In the genomic region with DNA sequence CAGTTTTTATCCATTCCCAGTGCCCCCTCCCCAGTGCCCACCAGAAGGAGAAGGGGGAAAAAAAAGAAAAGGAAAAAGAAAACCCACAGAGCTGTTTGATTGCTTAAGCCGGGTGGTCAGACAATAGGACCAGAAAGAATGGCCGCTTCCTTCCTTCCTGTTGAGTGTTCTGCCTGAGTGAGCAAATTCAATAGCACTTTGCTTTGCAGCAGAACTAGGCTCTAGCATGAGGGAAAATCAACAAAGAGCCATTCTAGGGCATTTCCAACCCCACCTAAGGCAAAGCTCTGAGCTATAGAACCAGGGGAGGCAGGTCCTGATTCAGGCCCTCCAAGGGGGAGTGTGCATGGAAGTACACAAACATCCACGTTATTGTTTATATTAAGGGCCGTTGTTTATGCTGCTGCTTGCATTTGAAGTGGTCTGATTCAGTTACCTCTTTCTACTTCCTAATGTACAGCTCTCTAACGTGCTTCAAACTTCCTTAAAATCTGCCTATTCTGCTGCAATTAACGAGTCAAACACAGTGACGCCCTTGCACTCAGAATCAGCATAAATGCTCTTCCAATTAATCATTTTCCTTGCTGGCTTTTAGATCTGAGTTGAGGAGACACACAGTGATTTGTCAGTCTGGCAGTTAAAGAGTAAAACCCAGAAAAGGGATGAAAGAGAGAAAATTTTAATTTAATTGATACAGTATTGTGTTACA, we compare ENCODE assay signal across 8 mouse cellular contexts. TPM values are rescaled to one million over a fixed set of nuclear protein-coding genes. Genes with fewer than 3 reads are reported as not detected.
DNase-seq lines count a peak whose midpoint lies in the region; ATAC-seq and TF ChIP-seq lines count a peak whose summit lies in the region.

No protein-coding gene starts in this region.

- no peaks in the 10 kb centered on the region for H3K9me3 ChIP-seq in stomach, embryonic 14.5 days (ENCODE audit: control insufficient read depth, low read depth, low read length)
- H3K9me3 ChIP-seq in stomach, postnatal 0 days (ENCODE audit: control insufficient read depth, low read length) = no peaks in the 10 kb centered on the region
- H3K9me3 ChIP-seq in forebrain, embryonic 11.5 days (ENCODE audit: control insufficient read depth, low read length) = no peaks in the 10 kb centered on the region
- no peaks in the 10 kb centered on the region for H3K9me3 ChIP-seq in heart, embryonic 12.5 days (replicated peaks)

- no peak overlapping the region for H3K4me2 ChIP-seq in stomach, embryonic 14.5 days (replicated peaks; ENCODE audit: low read depth, low read length)
- H3K4me2 ChIP-seq in stomach, postnatal 0 days (replicated peaks; ENCODE audit: low read depth) = no peak overlapping the region
- peak overlapping the region; percentile 31; the same call in 1 of the 2 replicates for H3K4me2 ChIP-seq in forebrain, embryonic 11.5 days (ENCODE audit: low read depth, low read length, severe bottlenecking)
- H3K4me2 ChIP-seq in heart, embryonic 12.5 days = no peak overlapping the region

- ATAC-seq in stomach, embryonic 14.5 days (ENCODE audit: insufficient number of reproducible peaks, insufficient read depth, low FRiP score, low read depth) = 0 out of 2 replicates have a peak, but pooled peaks have one; percentile 6
- ATAC-seq in stomach, postnatal 0 days (ENCODE audit: low FRiP score, low TSS enrichment) = no peak
- peak; percentile 95 for ATAC-seq in forebrain, embryonic 11.5 days (replicated peaks; ENCODE audit: low FRiP score)
- peak; percentile 78 for ATAC-seq in megakaryocyte, adult 5-6 weeks (ENCODE audit: poor library complexity, severe bottlenecking)
- ATAC-seq in heart, embryonic 12.5 days (ENCODE audit: insufficient number of reproducible peaks, low FRiP score) = no peak; the same call in 1 of the 2 replicates

- 28% methylated on average over 7 of the region's 7 CpGs for WGBS in stomach, embryonic 14.5 days
- 32% methylated on average over 7 of the region's 7 CpGs for WGBS in stomach, postnatal 0 days
- WGBS in forebrain, embryonic 11.5 days = 7% methylated on average over 7 of the region's 7 CpGs
- 46% methylated on average over 7 of the region's 7 CpGs for WGBS in heart, embryonic 12.5 days

- no peak overlapping the region for H3K4me3 ChIP-seq in stomach, embryonic 14.5 days (ENCODE audit: low read depth, low read length)
- H3K4me3 ChIP-seq in stomach, postnatal 0 days (ENCODE audit: low read depth, low read length) = no peak overlapping the region
- H3K4me3 ChIP-seq in forebrain, embryonic 11.5 days (ENCODE audit: low read depth, low read length) = no peak overlapping the region
- no peak overlapping the region for H3K4me3 ChIP-seq in heart, embryonic 12.5 days

- intact Hi-C loops in heart, postnatal 10 days (cut with DNase I) = no loop called here

- no peak for TF ChIP-seq CTCF in stomach, postnatal 0 days (IDR thresholded peaks at IDR 0.05; ENCODE audit: low read depth)

- no peak for DNase-seq in stomach, postnatal 0 days (ENCODE audit: low spot score)
- peak; percentile 70 for DNase-seq in forebrain, embryonic 11.5 days (ENCODE audit: low spot score)
- no peak for DNase-seq in thymus, postnatal 14 days
- DNase-seq in heart, postnatal 10 days = no peak
- DNase-seq in urinary bladder, postnatal 14 days (ENCODE audit: low spot score) = no peak

- no peak overlapping the region for H3K9ac ChIP-seq in stomach, embryonic 14.5 days (replicated peaks; ENCODE audit: low read depth, low read length)
- H3K9ac ChIP-seq in stomach, postnatal 0 days (ENCODE audit: low read length) = no peak overlapping the region
- H3K9ac ChIP-seq in forebrain, embryonic 11.5 days (ENCODE audit: low read length) = no peak overlapping the region
- no peak overlapping the region for H3K9ac ChIP-seq in heart, embryonic 12.5 days

- no peaks in the 10 kb centered on the region for H3K36me3 ChIP-seq in stomach, embryonic 14.5 days (ENCODE audit: control insufficient read depth, insufficient read depth, low read length)
- no peaks in the 10 kb centered on the region for H3K36me3 ChIP-seq in stomach, postnatal 0 days (ENCODE audit: control insufficient read depth, insufficient read depth, low read length)
- H3K36me3 ChIP-seq in forebrain, embryonic 11.5 days (ENCODE audit: control insufficient read depth, insufficient read depth, low read length) = no peaks in the 10 kb centered on the region
- H3K36me3 ChIP-seq in heart, embryonic 12.5 days = no peaks in the 10 kb centered on the region

- H3K27me3 ChIP-seq in stomach, embryonic 14.5 days (ENCODE audit: control insufficient read depth, insufficient read depth, low read length) = no peaks in the 10 kb centered on the region
- H3K27me3 ChIP-seq in stomach, postnatal 0 days (ENCODE audit: control insufficient read depth, insufficient read depth, low read length) = no peaks in the 10 kb centered on the region
- peaks cover 2% of the 10 kb centered on the region; the same call in 1 of the 2 replicates for H3K27me3 ChIP-seq in forebrain, embryonic 11.5 days (ENCODE audit: control insufficient read depth, insufficient read depth, low read length)
- no peaks in the 10 kb centered on the region for H3K27me3 ChIP-seq in heart, embryonic 12.5 days (replicated peaks)

- H3K27ac ChIP-seq in stomach, embryonic 14.5 days (ENCODE audit: low read length) = no peak overlapping the region
- H3K27ac ChIP-seq in stomach, postnatal 0 days (replicated peaks) = no peak overlapping the region
- peak overlapping the region; percentile 78 for H3K27ac ChIP-seq in forebrain, embryonic 11.5 days (ENCODE audit: low read depth, low read length)
- H3K27ac ChIP-seq in heart, embryonic 12.5 days (ENCODE audit: poor library complexity, severe bottlenecking) = no peak overlapping the region

- peaks cover 4% of the 10 kb centered on the region; the same call in 1 of the 2 replicates for H3K4me1 ChIP-seq in stomach, embryonic 14.5 days (ENCODE audit: control insufficient read depth, insufficient read depth, low read length)
- H3K4me1 ChIP-seq in stomach, postnatal 0 days (replicated peaks; ENCODE audit: control insufficient read depth, insufficient read depth) = no peaks in the 10 kb centered on the region
- peaks cover 4% of the 10 kb centered on the region; the same call in 1 of the 2 replicates for H3K4me1 ChIP-seq in forebrain, embryonic 11.5 days (replicated peaks; ENCODE audit: control insufficient read depth, insufficient read depth, low read length)
- no peaks in the 10 kb centered on the region for H3K4me1 ChIP-seq in heart, embryonic 12.5 days (replicated peaks)

- no peak for TF ChIP-seq EP300 in stomach, postnatal 0 days (optimal IDR thresholded peaks at IDR 0.05)

RNA-seq across cellular contexts. Expression of a gene that starts 45.1 kb away (rescaled TPM):
- 65.1 and 65.5 TPM in 2 replicates for polyA plus RNA-seq in stomach, embryonic 14.5 days (2014; fragmentation: Nextera tagmentation; extraction: Ambion mirVana)
- polyA plus RNA-seq in stomach, postnatal 0 days (2015; fragmentation: Nextera tagmentation; extraction: Ambion mirVana) = 45.8 and 49.2 TPM in 2 replicates
- 22.2 and 24.4 TPM in 2 replicates for polyA plus RNA-seq in forebrain, embryonic 11.5 days (2014; fragmentation: Nextera tagmentation; extraction: Ambion mirVana)
- total RNA-seq in megakaryocyte, adult 5-6 weeks (2015) = 3.5 and 5.3 TPM in 2 replicates
- 3.4 and 3.5 TPM in 2 replicates for total RNA-seq in megakaryocyte, adult 5-6 weeks (2017)
- total RNA-seq in heart, postnatal 10 days (2021) = 10 to 100 TPM; 52.3 to 54.4 TPM
- polyA plus RNA-seq in heart, embryonic 12.5 days (2016; fragmentation: Nextera tagmentation; extraction: Ambion mirVana) = 61.1 and 61.8 TPM in 2 replicates

Comparison
In these comparisons a context has a peak if more than half of its experiments do, and no peak if none do; other contexts are left out.
1. ATAC-seq: peak in stomach, embryonic 14.5 days (single experiment), forebrain, embryonic 11.5 days (single experiment) and megakaryocyte, adult 5-6 weeks (single experiment); none in stomach, postnatal 0 days (single experiment) and heart, embryonic 12.5 days (single experiment).